Mouse (Mus musculus): ENCODE measurements around the gene Haspin.
"Not testable (repeated sequence)": the region's sequence is repeated elsewhere in the genome, so short reads cannot be mapped to it uniquely, and the experiment has no call there.

The Haspin gene

DNA sequence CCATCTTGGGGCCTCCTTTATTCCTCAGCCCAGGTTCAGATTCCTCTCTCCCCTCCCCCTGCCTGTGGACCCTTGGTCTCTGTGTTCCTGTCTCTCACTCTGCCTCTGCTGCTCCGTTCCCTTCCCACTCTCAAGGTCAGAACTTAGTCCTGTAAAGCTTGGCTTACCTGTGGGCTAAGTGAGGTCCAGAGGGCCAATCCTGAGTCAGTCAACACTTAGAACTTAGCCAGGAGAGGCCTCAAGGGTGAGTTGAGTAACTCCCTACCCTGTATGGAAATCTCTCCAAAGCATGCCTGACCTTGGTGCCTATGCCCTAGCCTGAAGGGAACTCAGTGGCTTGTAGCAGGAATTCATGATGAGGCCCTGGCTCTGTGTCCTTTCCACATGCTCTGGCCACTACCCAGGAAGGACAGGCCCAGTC, 6.2 kb upstream of the Haspin start:
- DNase-seq (ENCODE audit: low spot score): no peak

DNA sequence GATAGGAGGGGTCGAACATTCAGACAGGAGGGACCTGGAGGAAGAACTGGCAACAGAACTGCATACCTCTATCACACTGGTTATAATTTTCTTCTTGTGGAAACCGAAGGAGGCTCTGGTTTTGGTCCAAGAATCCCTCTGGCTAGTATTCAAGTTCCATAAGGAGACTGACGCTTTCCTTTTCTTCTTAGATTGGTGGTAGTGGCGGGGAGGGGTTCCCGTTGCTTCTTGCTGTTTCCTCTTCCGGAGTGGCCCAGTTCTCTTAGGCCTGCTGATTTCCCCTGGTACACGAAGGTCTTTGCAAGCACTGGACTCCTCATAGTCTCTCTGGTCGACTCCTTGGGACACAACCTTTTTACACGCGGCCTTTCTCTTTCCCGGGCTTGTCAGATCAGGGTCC, 978 bp downstream of the Haspin start:
- no peak for DNase-seq (ENCODE audit: low spot score)

DNA sequence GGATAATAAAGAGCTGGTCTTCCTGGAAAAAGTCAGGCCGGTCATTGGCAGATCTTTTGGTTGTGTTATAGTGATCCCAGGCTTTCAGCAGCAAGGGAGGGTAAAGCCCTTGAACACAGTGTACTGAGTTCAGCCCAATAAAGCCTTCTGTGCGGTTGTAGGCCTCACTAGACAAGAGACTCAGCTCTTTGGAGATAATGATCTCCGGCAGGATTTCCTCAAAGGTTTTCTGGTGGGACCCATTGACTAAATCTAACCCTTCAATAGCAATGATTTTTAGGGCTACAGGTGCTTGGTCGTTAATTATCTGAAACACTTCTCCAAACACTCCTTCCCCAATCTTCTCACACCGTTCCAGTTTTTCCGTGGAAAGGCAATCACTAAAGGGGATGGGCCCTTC, 1.5 kb downstream of the Haspin start:
- DNase-seq (ENCODE audit: low spot score): no peak

DNA sequence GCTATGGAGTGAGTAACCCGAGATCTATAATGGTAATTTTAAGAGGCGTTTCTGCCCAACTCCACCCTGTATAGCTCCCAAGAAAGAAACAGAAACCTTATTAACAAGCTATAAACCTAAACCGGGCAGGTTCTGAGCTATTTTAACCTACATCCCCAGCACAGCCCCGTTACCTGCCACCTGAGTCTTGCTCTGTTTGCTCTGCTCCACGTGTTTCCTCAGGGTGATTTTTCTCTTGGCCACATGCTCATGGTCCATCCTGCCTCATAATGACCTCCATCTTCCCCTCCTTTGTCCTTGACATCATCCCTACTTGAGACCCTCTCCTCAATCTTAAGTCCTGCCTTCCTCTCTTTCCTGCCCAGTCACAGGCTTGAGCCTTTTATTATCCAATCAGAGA, 3.9 kb downstream of the Haspin start:
- DNase-seq (ENCODE audit: low spot score): no peak

DNA sequence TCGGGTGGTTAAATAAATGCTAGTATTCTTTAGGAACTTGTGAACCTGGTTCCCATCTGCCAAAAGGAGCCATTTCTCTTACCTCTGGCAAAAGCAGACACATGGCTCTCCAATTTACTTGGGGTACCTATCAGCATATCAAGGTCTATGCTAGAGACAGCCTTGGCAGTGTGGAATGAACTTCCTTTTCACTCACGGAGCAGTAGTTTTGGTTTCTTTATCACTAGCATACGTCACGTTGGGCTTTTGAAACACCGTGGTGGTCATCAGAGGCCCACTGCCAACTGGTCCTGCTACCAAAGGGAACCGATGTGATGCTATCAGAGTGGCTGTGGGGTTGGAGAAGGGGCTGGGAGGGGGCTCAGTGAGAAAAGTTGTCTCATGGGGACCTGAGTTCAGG, 5.1 kb downstream of the Haspin start:
- no peak for DNase-seq (ENCODE audit: low spot score)

DNA sequence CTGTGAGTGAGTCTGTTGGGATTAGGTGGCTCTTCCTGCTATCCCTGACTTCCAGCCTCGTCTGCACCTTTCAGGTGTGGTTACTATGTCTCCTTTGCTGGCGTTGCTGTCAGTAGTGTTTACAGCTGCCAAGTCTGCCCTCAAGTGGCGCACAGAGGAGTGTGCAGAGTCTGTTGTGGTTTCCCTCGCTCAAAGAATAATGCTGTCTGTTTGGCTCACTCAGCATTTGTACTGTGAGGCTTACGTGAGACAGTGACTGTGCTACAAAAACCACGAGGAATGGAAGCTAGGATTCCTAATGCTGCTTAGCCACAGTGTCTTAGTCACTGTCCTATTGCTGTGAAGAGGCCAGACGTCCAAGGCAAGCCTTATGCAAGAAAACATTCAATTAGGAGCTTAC, 7.1 kb downstream of the Haspin start:
- no peak for DNase-seq (ENCODE audit: low spot score)

DNA sequence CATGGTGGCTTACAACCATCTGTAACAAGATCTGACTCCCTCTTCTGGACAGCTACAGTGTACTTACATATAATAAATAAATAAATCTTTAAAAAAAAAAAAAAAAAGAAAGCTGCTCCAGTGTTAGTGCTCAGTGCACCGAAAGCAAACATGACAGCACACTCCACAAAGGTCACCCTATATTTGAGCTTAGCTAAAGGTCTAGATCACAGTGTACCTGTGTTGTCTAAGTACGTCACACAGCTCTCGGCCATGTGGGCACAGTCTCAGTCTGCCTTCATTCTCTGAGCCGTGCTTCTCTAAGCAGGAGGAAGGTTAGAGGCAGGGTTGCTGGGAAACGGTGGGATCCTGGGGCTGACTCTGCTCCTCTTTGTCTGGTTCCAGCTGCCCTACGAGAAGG, 11.6 kb downstream of the Haspin start:
- DNase-seq (ENCODE audit: low spot score): no peak

DNA sequence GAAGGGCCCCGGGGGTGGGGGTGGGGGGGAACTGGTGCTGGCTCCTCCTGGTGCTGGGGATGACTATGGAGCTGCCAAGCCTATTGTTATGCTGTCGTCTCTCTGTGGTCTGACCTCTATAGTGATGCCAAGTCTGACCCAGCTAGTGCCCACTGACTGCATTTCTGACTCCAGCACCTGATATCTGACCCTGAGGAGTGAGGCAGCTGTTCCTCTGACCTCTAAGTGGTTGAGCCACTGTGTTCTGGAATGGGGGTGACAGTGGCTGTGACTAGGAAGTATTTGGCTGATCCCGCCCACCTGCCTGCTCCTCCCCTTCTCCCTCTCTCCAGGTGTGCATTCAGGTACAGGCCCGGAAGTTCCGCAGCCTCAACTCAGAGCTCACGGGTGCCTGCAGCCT, 26.7 kb downstream of the Haspin start:
- DNase-seq (ENCODE audit: low spot score): no peak

DNA sequence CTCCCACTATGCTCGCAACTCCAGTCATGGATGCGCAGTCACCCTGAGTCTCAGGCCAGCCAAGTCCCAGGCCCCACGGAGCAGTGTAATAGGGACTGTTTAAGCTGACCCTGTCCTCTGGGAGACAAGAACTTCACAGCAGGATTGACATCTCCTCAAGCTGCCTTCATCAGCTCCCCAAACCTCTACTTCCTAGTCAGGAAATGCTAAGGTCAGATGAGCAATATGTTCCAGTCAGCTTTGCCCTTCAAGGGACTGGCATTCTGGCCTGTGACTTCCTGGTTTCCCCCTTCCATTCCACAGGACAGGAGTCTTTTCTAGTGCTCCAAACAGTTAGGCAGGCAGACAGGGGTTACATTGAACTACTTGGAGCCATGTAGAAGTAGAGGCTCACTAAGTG, 28.2 kb downstream of the Haspin start:
- no peak for DNase-seq (ENCODE audit: low spot score)

DNA sequence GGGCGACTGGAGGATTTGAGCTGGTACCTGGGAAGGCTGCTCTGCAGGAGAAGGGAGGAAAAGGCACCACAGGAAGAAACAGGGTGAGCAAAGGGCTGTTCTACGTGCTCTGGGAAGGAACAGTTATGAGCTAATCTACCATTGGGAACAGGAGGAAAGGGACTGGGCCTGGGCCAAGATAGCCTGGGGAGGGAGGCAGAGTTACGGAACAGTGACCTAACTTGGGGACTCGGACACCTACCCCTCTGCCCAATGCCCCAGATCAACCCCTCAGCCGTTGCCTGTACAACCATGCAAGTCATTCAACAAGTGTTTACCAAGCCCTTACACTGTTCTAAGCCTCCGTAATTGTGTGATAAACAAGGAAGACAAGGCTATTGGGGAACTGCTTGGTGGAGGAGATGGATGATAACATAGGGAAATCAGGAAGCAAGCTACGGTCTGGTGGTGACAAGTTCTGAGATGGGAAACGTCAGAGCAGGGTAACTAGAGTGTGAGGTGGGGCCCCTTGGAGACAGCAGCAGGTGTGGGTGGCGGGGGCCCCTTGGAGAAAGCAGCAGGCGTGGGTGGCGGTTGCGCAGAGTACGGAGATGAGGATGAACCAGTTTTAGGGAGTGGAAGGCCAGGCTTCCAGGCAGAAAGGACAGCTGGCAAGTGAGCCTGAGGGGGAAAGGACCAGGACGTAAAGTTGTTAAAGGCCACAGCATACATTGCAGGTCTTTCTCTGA, 29.0 kb downstream of the Haspin start:
- DNase-seq (ENCODE audit: low spot score): no peak

DNA sequence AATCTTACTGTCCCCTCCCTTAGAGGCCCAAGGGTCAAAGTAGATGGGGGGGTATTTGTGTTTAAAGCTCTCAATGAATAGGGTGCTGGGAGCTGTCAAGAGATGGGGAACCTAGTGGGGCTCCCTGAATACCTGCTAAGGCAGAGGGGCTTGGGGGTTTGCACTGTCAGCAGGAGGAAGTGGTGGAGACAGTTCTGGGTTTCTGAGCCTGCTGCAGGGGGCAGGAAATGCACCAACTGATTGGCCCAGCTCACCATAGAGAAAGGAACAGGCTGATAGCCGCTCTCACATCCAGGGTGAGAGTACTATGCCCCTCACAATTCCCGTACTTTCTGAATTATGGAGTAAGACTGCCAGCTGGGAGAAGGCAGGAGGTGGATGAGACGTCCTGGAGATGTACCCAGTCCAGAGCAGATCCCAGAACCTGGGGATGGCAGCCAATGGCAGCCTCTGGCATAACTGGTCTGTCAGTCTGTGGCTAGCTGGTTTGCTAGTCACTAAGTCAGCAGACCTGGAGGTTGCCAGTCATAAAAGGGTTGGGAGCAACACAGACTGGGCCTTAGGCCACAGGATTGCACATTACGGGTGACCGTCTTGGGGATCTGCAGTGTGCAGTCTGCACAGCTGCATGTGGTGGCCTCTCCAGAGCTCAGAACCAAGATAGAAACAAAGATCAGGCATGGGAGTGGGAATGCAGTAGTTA, 29.7 kb downstream of the Haspin start:
- no peak for DNase-seq (ENCODE audit: low spot score)

DNA sequence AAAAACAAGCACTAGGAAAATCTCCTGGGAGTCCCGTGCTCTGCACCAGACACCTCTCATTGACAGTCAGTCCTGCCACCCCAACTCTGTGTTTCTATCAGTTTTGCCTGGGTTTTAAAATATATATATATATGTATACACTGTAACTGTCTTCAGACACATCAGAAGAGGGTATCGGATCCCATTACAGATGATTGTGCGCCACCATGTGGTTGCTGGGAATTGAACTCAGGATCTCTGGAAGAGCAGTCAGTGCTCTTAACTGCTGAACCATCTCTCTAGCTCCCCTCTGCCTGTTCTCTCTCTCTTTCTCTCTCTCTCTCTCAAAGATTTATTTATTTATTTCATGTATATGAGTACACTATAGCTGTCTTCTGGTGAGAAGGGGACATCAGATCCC, 30.7 kb downstream of the Haspin start:
- not testable (repeated sequence) for DNase-seq (ENCODE audit: low spot score)

DNA sequence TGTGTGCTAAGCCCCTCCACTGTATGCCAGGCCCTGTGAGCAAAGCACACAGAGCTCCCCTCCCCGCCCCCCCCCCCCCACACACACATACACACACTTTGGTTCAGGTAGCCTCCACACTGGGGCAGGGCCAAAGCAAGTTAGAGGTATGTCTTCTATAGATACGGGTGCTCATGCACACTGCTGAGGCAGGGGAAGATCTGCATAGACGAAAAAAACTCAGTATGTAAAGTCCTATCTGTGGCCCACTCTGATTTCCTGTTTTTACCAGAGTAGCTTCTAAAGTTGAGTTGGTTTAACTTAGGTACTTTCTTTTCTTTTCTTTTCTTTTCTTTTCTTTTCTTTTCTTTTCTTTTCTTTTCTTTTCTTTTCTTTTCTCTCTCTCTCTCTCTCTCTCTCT, 32.8 kb downstream of the Haspin start:
- no peak for DNase-seq (ENCODE audit: low spot score)

DNA sequence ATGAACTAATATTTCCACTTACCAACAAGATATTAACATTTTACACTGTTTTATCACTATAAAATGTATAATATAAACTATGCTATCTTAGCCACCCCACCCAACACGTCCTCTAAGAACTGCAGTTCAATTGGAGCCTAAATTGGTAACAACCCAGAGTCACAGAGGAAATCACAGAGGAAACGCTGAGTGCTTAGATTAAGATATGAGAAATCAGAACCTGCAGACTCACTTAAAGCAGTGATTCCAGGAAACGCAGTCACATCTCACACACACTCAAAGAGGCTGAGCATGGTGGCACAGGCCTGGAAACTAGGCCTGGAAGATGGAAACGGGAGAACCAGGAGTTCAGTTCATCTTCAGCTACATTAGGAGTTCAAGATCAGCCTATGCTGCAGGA, 36.8 kb downstream of the Haspin start:
- no peak for DNase-seq (ENCODE audit: low spot score)

DNA sequence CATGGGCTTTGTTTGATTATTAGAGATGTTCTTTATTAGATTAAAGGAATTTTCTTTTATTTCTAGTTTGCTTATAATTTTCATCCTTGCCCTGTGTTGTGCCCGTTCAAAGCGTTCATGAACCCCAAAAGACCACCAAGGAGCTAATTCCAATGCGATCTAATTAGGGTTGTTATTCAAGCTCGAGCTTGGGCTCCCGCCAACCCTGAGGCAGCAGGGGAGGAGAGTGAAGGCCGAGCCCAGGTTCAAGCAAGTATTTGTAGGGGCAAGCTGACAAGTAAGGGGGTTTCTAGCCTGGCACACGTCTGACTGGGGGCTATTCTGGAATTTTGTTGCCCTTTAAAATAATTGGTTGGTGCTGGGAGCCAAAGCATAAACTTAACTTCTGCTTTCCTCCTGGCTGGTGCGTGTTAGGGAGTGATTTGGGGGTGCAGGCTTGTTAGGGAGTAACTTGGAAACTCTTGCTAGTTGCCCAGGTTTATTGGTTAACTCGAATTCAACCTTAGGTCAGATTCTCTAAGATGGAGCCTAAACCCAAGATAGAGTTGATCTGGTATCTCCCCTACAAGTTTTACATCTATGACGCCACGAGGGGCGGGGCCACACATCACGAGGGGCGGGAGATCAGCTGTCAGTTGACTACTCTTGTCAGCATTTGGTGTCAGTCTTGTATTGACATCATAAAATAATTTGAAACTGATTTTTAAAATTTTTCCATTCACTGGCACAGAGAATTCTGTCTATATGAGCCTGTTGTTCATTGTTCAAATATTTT, 37.9 kb downstream of the Haspin start:
- DNase-seq (ENCODE audit: low spot score): no peak

DNA sequence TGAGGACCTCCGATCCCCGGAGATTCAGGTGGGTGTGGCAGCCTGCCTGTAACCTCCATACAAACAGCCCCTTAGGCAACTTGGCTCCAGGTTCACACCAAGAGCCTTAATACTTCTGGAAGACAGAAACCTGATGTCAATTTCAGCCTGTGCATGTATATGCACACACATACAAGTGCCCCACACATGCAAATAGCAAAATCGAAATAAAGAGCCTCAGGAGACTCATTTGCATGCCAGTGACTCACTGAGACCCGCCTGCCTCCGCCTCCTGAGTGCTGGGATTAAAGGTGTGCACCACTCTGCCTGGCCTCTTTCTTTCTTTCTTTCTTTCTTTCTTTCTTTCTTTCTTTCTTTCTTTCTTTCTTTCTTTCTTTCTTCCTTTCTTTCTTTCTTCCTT, 39.2 kb downstream of the Haspin start:
- DNase-seq (ENCODE audit: low spot score): no peak

DNA sequence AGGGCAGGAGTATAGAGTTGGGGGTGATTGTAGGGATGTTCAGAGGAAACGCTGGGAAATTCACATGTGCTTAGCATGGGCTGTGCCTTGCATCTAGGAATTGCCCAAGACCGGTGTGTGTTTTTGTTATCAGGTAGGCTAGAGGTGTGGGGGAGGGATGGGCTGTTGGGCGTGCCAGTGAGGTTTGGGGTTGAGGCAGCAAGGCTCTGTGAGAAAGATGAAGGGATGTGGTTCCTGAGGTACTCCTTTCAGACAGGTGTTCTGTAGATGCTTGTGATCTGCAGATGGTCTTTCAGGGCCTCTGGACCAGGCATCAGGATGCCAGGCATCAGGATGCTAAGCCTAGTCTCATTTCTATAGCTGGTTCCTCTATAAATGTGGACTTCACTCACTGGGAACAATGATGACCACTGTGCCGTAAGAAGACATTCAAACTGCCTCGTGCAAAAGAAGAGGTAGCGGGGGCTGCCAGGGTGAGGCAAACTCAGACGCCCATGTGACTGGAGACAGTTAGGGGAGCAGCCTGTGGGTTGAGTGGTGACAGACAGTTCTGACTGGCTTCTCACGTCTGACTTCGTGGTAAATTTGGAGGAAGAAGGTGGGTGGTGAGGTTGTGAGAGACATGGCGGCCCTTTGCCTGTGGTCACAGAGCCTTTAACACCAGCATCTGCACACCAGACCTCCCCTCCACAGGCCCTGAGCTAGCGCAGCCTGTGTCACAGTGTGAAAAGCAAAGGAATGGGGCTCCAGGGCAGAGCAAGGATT, 43.7 kb downstream of the Haspin start:
- DNase-seq (ENCODE audit: low spot score): no peak

DNA sequence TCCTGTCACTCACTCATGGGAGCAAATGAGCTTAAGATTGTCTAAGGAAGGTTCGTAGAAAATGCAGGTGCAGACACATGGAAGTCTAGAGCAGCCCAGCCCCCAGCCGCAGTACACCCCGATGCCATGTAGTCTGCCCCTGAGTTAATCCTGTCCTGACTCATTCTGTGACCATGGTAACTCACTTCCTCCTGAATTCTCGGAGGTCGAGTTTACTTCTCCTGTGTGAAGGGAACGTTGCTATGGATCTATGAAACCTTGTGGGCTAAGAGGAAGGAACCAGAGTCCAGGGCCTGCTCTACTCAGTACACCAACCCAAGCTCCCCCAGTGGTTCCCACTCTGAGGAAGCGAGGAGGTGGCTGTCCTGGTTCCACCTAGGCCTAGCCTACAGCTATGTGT, 45.2 kb downstream of the Haspin start:
- no peak for DNase-seq (ENCODE audit: low spot score)

DNA sequence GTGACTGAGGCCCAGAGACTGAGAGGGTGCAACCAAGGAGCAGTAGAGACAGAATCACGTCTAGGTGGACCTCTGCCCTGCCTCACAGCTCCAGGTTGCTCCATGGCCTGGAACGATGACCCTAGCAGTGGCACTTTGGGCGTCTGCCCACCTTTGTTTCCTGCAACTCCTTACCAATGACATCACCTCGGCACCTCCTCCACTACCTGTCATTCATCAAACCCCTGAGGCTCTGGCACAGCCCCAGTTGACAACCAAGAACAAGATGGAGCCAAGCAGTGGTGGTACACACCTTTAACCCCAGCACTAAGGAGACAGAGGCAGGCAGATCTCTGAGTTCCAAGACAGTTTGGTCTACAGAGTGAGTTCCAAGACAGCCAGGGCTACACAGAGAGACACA, 46.0 kb downstream of the Haspin start:
- no peak for DNase-seq (ENCODE audit: low spot score)

DNA sequence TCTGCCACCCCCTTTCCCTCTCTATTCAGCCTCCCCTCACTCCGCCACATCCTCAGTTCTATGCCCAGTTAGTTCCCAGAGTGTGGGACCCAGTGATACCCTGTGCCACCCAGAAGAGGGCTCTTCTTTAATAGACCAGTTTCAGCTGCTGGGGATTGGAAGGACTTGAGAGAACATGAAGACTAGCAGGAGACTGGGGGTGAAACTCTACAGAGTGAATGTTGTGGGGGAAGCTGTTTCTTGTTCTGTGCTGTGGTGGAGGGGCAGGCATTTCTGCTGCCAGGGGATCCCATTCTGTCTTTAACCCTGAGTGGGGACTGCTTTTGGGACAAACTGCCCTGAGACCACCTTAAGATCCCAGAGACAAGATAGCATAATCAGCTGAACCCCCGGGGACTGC, 47.3 kb downstream of the Haspin start:
- no peak for DNase-seq (ENCODE audit: low spot score)

DNA sequence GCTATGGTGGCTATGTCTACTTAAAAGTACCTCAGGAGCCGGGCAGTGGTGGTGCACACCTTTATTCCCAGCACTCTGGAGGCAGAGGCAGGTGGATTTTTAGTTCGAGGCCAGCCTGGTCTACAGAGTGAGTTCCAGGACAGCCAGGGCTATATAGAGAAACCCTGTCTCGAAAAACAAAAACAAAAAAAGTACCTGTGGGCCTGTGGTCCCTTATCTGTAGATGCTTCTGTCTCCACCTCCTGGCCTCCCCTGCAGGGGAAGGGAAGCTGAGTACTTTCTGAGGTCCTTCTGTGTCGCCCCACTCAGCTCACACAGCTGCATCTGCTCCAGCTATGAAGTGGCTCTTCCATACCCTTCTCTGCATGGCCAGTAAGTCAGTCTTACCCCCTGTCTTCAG, 47.8 kb downstream of the Haspin start, which contains the start of gene Itgae:
Itgae (plus strand) TSS at position 301 of the 400 bp plus-strand sequence.
- DNase-seq (ENCODE audit: low spot score): no peak
